Mouse (Mus musculus) c-Kit-positive CD71-negative TER-119-negative erythroid progenitor cells, embryonic 14.5 days (primary cell): ENCODE results near the gene Cfap298.

Experiments
- DNase-seq: peaks from one replicate; pipeline ENCODE4 v3.0.0-alpha.2; 2013; ENCODE audit warnings: low read depth

Cfap298 gene

GRCm38 (mm10) chr16:90934687-90935328 lies at the start of gene Cfap298:
Gene Cfap298, minus strand, starts transcription at chr16:90935114.
- peak; percentile 95 for DNase-seq

- no peak for DNase-seq
Measured at GRCm38 (mm10) chr16:90971004-90971403, 36.1 kb upstream of the Cfap298 start.

GRCm38 (mm10) chr16:90966241-90966640 lies 31.3 kb upstream of the Cfap298 start:
- no peak for DNase-seq

GRCm38 (mm10) chr16:90964302-90964701 lies 29.4 kb upstream of the Cfap298 start:
- no peak for DNase-seq

GRCm38 (mm10) chr16:90963866-90964265 lies 29.0 kb upstream of the Cfap298 start:
- DNase-seq = no peak

- no peak for DNase-seq
Measured at GRCm38 (mm10) chr16:90963231-90963630, 28.3 kb upstream of the Cfap298 start.

- no peak for DNase-seq
Measured at GRCm38 (mm10) chr16:90958301-90959085, 23.6 kb upstream of the Cfap298 start.

GRCm38 (mm10) chr16:90955494-90955893 lies 20.6 kb upstream of the Cfap298 start:
- no peak for DNase-seq

GRCm38 (mm10) chr16:90953770-90954169 lies 18.9 kb upstream of the Cfap298 start:
- no peak for DNase-seq

GRCm38 (mm10) chr16:90953147-90953546 lies 18.2 kb upstream of the Cfap298 start:
- DNase-seq = no peak

- no peak for DNase-seq
Measured at GRCm38 (mm10) chr16:90950354-90950963, 15.5 kb upstream of the Cfap298 start.

GRCm38 (mm10) chr16:90946977-90947376 lies 12.1 kb upstream of the Cfap298 start:
- DNase-seq = no peak

- DNase-seq = no peak
Measured at GRCm38 (mm10) chr16:90941246-90941645, 6.3 kb upstream of the Cfap298 start.

- DNase-seq = peak; percentile 22
Measured at GRCm38 (mm10) chr16:90934193-90934686, 674 bp downstream of the Cfap298 start.

GRCm38 (mm10) chr16:90933534-90934176 lies 1.3 kb downstream of the Cfap298 start:
- DNase-seq = no peak

- DNase-seq = no peak
Measured at GRCm38 (mm10) chr16:90927446-90927845, 7.5 kb downstream of the Cfap298 start.

- peak; percentile 32 for DNase-seq
Measured at GRCm38 (mm10) chr16:90925461-90925860, 9.5 kb downstream of the Cfap298 start.

GRCm38 (mm10) chr16:90924606-90925370 lies 10.1 kb downstream of the Cfap298 start:
- DNase-seq = no peak

- no peak for DNase-seq
Measured at GRCm38 (mm10) chr16:90921471-90922159, 13.3 kb downstream of the Cfap298 start.

GRCm38 (mm10) chr16:90917156-90917555 lies 17.8 kb downstream of the Cfap298 start:
- no peak for DNase-seq

GRCm38 (mm10) chr16:90916040-90916481 lies 18.9 kb downstream of the Cfap298 start:
- DNase-seq = peak; percentile 45
